Mouse (Mus musculus): Measurements from ENCODE around the gene Elof1.
"Not testable (repeated sequence)": the region's sequence is repeated elsewhere in the genome, so short reads cannot be mapped to it uniquely, and the experiment has no call there.

The Elof1 gene

DNA sequence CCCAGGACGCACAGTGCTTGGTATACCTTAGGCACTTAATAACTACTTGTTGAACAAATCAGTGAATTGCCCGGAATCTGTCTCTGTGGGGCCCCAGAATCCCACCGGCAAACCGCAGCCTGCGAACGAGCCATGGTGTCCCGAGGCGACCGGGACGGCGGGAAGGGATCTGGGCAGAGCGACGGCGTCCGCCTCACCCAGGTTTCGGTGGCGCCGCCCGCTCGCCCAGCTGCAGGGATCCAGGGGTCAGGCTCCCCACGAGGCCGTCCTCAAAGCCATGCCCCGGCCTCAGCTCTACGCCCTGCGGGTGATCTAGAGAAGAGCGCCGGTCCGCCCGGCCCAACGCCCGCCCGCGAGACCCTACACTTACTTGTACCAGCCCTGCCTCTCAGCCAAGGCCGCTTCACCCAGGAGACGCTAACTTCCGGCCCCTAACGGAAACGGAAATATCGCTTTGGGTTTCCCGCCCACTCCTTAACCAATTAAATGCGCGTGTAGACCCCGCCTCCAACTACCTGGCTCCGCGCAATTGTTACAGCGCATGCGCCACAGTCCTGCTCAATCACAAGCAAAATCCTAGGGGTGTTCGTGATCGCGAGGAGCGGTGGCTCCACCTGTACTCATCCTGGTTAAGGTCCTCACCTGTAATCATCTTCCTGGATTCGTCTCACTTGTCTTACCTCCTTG, at the start of gene Elof1:
Gene Elof1, minus strand, starts transcription at position 433 of the 687 bp plus-strand sequence.
- in situ Hi-C loops (cut with MboI, MseI) = no loop called here

DNA sequence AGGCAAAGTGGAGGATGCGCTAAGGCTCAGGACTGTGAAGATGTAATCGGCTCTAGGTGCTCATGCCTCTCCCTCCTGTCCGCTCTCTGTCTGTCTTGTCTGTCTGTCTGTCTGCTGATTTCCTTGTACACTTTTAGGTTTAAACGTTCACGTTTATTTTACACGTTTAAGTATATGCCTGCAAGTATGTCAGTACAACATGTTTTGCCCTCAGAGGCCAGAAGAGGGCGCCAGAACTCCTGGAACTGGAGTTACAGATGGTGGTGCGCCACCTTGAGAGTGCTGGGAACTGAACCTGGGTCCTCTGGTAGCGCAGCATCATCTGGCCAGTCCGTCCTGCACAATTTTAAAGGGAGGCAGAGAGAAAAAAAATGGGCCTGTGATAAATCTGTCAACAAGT, 49.7 kb upstream of the Elof1 start:
- in situ Hi-C loops (cut with MboI, MseI) = no loop called here

DNA sequence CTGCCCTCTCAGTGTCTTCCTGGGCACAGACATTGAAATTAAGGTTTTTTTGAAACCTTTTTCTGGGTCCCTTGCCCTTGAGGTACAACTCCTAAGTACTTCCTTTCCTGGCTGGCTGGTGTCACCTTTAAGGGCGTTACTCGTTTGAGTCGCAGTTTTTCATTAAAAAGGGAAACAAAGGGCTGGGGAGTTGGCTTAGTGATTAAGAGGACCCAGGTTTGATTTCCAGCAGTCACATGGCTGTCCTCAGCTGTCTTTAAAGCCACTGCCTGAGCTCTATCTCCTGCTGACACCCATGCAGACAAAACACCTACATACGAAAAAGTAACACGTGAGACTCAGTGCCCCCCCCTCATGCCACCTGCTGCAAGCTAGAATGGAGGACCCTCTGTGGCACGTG, 49.0 kb upstream of the Elof1 start:
- in situ Hi-C loops (cut with MboI, MseI) = no loop called here

GRCm38 (mm10) chr9:22164711-22165668, 48.0 kb upstream of the Elof1 start:
- in situ Hi-C loops (cut with MboI, MseI) = no loop called here

DNA sequence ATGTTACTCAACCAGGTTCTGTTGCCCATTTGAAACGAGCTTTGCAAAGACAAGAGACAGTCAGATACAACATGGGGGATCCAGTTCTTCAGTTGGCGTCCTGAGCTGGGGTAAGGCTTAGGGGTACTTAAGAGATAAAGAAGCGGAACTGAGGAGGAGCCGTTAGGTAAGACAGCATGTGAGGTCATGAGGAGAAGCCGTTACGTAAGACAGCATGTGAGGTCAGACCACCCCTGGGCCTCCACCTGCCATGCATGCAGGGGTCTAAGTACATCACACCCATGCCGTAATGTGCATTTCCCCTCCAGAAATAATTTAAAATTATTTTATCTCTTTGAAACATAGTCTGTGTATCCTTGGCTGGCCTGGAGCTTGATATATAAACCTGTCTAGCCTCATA, 45.9 kb upstream of the Elof1 start:
- in situ Hi-C loops (cut with MboI, MseI) = no loop called here

DNA sequence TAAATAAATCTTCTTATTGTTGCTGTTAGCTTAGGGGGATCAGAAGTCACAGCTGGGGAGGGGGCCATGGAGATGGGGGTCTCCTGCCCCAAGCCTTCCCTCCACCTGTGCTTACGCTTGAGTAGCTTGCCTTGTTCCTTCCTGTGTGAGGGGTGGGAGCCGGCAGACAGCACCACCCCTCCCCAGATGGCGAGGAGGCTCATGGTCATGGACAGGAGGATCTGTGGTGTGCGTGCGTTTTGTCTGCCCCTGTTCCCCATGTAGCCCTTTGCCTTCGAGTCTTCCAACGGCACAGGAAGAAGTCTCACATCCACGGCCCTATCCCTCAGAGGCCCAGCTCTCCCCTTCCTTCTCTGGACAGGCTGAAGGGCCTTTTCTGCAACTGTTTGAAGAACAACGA, 45.3 kb upstream of the Elof1 start:
- in situ Hi-C loops (cut with MboI, MseI) = no loop called here

DNA sequence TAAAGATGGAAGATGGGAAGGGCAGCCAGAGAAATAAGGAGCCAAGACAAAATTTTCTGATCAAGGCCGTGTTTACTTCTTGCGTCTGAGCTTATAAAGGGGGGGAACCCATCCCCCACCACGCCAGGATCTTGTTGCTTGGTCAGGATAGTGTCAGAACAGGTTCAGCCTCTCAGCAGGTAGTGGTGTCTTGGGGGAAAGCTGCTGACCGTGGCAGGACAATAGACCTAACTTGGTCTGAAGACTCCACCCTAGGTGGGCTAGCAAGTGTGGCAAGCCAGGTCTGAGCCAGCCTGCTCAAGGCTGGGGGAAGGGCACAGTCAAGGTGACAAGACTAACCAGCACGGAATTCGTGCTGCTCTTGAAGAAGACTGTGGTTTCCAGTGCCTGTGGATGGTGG, 44.3 kb upstream of the Elof1 start:
- in situ Hi-C loops (cut with MboI, MseI) = no loop called here

GRCm38 (mm10) chr9:22157516-22158265, 40.7 kb upstream of the Elof1 start:
- in situ Hi-C loops (cut with MboI, MseI) = no loop called here

DNA sequence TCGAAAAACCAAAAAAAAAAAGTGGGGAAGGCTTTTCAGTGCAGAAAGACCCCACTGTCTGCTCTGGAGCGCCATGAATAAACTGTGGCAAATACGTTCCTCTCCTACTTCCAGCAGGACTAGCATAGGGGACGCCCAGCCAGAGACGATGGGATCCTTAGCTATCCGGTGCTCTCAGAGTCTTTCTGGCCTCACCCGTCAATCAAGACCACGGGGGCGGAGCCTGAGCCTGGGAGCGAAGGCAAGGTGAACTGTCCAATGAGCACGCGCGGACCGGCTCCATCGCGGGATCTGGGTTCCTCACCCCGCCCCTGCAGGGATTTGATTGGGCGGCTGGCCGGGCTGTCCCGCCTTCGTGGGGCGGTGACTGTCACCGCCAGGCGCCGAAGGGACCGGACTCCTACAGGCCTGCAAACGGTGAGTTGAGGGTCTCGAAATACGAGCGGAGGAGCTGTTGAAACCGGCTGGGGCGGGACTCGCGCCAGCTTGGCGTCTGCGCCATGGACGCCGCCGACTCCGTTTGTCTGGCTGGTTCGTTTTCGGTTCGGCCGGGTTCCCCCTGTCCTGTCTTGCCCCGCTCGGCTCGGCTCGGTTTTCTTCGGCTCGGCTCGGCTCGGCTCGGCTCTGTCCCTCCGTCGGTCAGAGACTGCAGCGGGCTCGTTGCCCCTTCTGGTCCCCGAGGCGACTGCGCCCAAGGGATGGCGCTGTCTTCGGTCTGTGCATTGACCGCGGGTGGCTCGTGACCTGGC, 39.7 kb upstream of the Elof1 start, which contains the start of gene Pigyl:
Gene Pigyl, plus strand, starts transcription at position 350 of the 749 bp plus-strand sequence.
- in situ Hi-C loops (cut with MboI, MseI) = no loop called here

GRCm38 (mm10) chr9:22155614-22156013, 38.6 kb upstream of the Elof1 start:
- in situ Hi-C loops (cut with MboI, MseI) = no loop called here

- in situ Hi-C loops (cut with MboI, MseI) = no loop called here
Measured at GRCm38 (mm10) chr9:22153810-22154209, 36.8 kb upstream of the Elof1 start.

- in situ Hi-C loops (cut with MboI, MseI) = no loop called here
Measured at GRCm38 (mm10) chr9:22150946-22151345, 34.0 kb upstream of the Elof1 start.

- in situ Hi-C loops (cut with MboI, MseI) = not testable (repeated sequence)
Measured at GRCm38 (mm10) chr9:22150249-22150693, 33.3 kb upstream of the Elof1 start.

DNA sequence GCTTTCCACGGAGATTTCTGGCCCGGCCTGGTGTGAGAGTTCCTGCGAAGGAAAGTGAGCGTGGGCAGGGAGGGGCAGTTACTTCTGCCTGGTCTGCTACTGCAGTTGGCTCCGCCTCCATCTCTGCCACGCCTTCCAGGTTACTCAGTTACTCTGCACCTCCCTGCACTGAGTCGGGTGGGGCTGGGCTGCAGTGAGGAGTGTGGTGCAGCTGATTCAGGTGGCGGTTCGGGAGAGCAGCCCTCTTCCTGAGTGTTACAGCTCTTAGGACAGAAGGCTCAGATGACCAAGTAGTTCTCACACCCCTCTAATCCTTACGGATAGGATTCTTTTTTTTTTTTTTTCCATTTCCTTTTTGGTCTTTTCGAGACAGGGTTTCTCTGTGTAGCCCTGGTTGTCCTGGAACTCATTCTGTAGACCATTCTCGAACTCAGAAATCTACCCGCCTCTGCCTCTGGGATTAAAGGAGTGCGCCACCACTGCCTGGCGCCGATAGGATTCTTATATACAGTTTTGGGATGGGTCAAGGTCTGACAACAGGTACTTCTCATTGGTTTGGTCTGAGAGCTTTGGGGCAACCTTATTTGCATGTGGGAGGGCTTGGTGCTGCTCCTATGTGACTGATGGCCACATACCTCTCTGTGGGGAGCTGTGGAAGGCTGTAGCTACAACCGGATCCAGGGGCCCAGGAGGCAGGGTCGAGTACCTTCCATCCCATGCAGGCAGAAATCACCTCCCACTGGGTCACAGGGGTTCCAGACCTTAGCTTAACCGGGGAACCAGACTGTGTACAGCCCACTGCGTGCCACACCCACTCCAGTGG, 32.7 kb upstream of the Elof1 start:
- in situ Hi-C loops (cut with MboI, MseI) = no loop called here

DNA sequence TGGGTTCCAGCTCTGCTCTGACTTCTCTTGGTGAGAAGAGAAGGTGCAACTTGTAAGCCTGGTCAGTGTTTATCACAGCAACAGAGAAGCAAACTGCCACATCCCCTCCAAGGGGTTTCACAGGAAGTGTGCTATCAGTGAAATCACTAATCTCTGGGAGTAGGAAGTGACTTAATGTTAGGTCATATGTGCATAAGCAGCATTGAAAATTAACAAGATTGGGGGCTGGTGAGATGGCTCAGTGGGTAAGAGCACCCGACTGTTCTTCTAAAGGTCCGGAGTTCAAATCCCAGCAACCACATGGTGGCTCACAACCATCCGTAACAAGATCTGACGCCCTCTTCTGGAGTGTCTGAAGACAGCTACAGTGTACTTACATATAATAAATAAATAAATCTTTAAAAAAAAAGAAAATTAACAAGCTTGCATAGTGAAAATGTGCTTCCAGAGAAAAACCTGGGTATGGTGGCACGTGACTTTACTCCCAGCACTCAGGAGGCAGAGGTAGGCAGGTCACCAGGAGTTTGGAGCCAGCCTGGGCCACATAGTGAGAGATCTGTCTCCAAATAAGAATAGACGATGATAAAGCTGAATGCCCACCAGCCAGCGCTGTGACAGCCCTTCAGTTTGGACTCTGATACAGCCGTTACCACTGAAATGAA, 27.5 kb upstream of the Elof1 start:
- in situ Hi-C loops (cut with MboI, MseI) = loop anchor here (5.0 kb wide), 1 partner anchor 77 kb away; no protein-coding TSS in a partner anchor

GRCm38 (mm10) chr9:22143108-22144037, 26.4 kb upstream of the Elof1 start:
- in situ Hi-C loops (cut with MboI, MseI) = loop anchor here (5.0 kb wide), 1 partner anchor 76 kb away; no protein-coding TSS in a partner anchor

- in situ Hi-C loops (cut with MboI, MseI) = loop anchor here (5.0 kb wide), 1 partner anchor 72 kb away; no protein-coding TSS in a partner anchor
Measured at GRCm38 (mm10) chr9:22139746-22140145, 22.8 kb upstream of the Elof1 start.

GRCm38 (mm10) chr9:22138480-22138879, 21.5 kb upstream of the Elof1 start:
- in situ Hi-C loops (cut with MboI, MseI) = no loop called here
